Mouse (Mus musculus) limb, embryonic 14.5 days (tissue): ENCODE results near the gene Trim8. TPM values are rescaled to one million over a fixed set of nuclear protein-coding genes. Genes with fewer than 3 reads are reported as not detected.

ENCODE experiments used
- ATAC-seq: fragments of 200-750 bp; cut with Nextera tagmentation; 2 replicates; pipeline ENCODE4 v1.8.0; 2017; ENCODE audit warnings: low read depth, moderate number of reproducible peaks, moderate TSS enrichment; ENCODE audit not compliant: low FRiP score
- DNase-seq: peaks from one replicate; pipeline ENCODE4 v3.0.0-alpha.2; 2015; ENCODE audit warnings: low spot score
- H3K27ac ChIP-seq: fragments of 300-500 bp; sonication (generic); replicated peaks from 2 replicates; pipeline ENCODE4 v1.5.1; 2014; ENCODE audit warnings: low read depth, mild to moderate bottlenecking, low read length, moderate library complexity, mixed read lengths
- H3K27me3 ChIP-seq: fragments of 300-500 bp; sonication (generic); 2 replicates; pipeline ENCODE4 v1.6.1; 2014; ENCODE audit warnings: low read length, mixed read lengths; ENCODE audit not compliant: control insufficient read depth, insufficient read depth
- H3K36me3 ChIP-seq: fragments of 300-500 bp; sonication (generic); 2 replicates; pipeline ENCODE4 v1.6.1; 2014; ENCODE audit warnings: mild to moderate bottlenecking, low read length, moderate library complexity, mixed read lengths; ENCODE audit not compliant: control insufficient read depth, insufficient read depth
- H3K4me1 ChIP-seq: fragments of 300-500 bp; sonication (generic); 2 replicates; pipeline ENCODE4 v1.6.1; 2014; ENCODE audit warnings: antibody characterized with exemption, low read length, mixed read lengths; ENCODE audit not compliant: control insufficient read depth, insufficient read depth
- H3K4me2 ChIP-seq: fragments of 300-500 bp; sonication (generic); replicated peaks from 2 replicates; pipeline ENCODE4 v1.6.1; 2014; ENCODE audit warnings: low read depth, mild to moderate bottlenecking, low read length, moderate library complexity; ENCODE audit not compliant: severe bottlenecking
- H3K4me3 ChIP-seq: fragments of 300-500 bp; sonication (generic); replicated peaks from 2 replicates; pipeline ENCODE4 v1.5.1; 2014; ENCODE audit warnings: low read length
- H3K9ac ChIP-seq: fragments of 300-500 bp; sonication (generic); 2 replicates; pipeline ENCODE4 v1.6.1; 2014; ENCODE audit warnings: mild to moderate bottlenecking, low read depth, low read length, moderate library complexity; ENCODE audit not compliant: severe bottlenecking
- H3K9me3 ChIP-seq: fragments of 300-500 bp; sonication (generic); 2 replicates; pipeline ENCODE4 v1.6.1; 2016; ENCODE audit warnings: low read length; ENCODE audit not compliant: control insufficient read depth
- POLR2A ChIP-seq: fragments of 200-500 bp; IDR thresholded peaks from 2 replicates; pipeline ENCODE4 v1.8.0; 2012; ENCODE audit warnings: inconsistent platforms, mild to moderate bottlenecking, moderate library complexity, borderline replicate concordance; ENCODE audit not compliant: insufficient read depth, insufficient read length; ENCODE audit errors: extremely low read depth
- WGBS: fragments of 180-500 bp; shearing (Covaris S2); extraction: QIAGEN DNeasy Blood & Tissue Kit; methylation state at CpG from one replicate; pipeline ENCODE4 v1.1.7; 2014; 5-methylcytosine and 5-hydroxymethylcytosine counted together
- polyA plus RNA-seq, 2 experiments: library from polyadenylated mRNA; depleted of rRNA in 1 of 2; stranded (reverse) in 1 of 2; unstranded in 1 of 2; fragments of >200 nt; fragmentation: Nextera tagmentation in 1 of 2; extraction: Ambion mirVana in 1 of 2; gene quantifications; 2 replicates each; pipeline versions ENCODE4 v1.2.1 to v1.2.3; 2012 to 2014

Gene Trim8
- polyA plus RNA-seq, 2 experiments, result 21.5 to 22.7 TPM

DNA sequence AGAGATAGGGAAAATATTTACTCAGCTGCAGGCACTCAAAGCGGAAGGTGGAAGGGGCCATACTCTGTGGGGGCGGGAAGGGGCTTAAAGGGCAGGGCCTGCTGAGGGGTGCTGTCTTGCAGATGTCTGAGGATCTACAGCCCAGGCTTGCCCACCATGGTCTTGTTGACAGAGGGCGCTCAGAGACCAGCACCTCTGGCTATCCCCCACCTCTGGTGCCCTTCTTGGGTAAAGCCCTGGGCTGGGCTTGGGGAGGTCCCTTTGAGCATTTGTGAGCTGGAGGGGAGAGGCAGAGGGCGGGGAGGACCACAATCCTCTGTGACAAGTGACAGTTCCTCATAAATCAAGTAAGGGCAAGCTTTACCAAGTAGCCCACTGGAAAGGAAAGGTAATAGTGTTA is 31.6 kb downstream of the Trim8 start:
- Histone ChIP-seq H3K9ac (no peak overlapping the region), H3K27me3 (no peaks in the 10 kb centered on the region), H3K36me3 (peaks cover 16% of the 10 kb centered on the region), H3K4me2 (no peak overlapping the region), H3K27ac (no peak overlapping the region), H3K4me3 (no peak overlapping the region), H3K4me1 (peaks cover 51% of the 10 kb centered on the region), H3K9me3 (no peaks in the 10 kb centered on the region)
- WGBS, result 52% methylated on average over 4 of the region's 4 CpGs
- no peak for TF ChIP-seq POLR2A
- ATAC-seq, result no peak
- no peak for DNase-seq

DNA sequence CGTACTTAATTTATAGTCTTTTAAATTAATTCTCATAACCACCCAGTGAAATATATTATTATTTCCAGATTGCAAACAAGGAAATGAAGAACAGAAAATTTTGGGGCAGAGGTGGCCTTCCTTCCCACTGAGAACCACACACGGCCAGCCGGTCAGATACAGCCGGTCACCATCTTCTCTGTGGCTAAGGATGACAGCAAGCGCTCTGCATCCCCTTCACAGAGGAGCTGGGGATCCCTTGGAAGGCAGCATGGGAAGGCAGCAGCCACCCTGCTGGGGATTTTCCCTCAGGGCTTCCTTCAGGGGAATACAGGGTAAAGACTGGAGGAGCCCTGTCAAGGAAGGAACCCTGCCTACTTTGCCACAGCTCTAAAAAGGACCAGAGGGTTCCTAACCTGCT is 32.0 kb downstream of the Trim8 start:
- no peaks in the 10 kb centered on the region for H3K27me3 ChIP-seq
- no peak overlapping the region for H3K9ac ChIP-seq
- 55% methylated on average over 5 of the region's 5 CpGs for WGBS

DNA sequence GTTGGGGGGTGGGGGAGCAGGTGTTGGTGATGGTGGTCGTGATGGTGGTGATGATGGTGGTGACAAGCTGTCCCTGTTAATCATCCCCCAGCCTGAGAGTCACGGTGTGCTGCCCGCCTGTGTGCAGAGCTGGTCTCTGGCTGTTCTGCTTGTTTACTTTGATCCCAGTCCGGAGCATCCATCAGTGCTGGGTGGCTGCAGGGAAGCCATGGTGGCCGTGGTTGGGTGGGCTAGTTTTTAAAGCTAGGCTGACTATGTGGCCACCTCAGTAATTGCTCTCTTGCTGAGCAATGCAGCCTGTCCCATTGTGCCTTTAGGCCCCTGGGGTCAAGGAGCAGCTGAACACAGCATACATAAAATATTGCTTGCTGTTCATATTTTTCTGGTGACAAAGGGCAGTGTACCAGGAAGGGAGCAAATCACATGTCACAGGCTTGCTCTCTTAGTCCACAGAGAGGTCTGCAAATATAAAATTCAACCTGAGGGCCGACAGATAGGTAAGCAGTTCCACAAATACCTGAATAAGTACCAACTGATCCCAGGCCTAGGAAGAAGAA is 33.1 kb downstream of the Trim8 start:
- no peak for TF ChIP-seq POLR2A
- no peak for DNase-seq
- H3K27ac ChIP-seq, result no peak overlapping the region
- H3K4me3 ChIP-seq, result no peak overlapping the region
- H3K4me1 ChIP-seq, result peaks cover 36% of the 10 kb centered on the region
- no peak overlapping the region for H3K9ac ChIP-seq
- peaks cover 18% of the 10 kb centered on the region for H3K36me3 ChIP-seq
- 60% methylated on average over 6 of the region's 6 CpGs for WGBS
- ATAC-seq, result no peak
- no peaks in the 10 kb centered on the region for H3K27me3 ChIP-seq
- H3K9me3 ChIP-seq, result no peaks in the 10 kb centered on the region
- no peak overlapping the region for H3K4me2 ChIP-seq

More for the DNA sequence above, 32.0 kb downstream of the Trim8 start:
- TF ChIP-seq POLR2A, result no peak
- Histone ChIP-seq H3K9me3 (no peaks in the 10 kb centered on the region), H3K4me1 (peaks cover 47% of the 10 kb centered on the region), H3K4me2 (no peak overlapping the region), H3K36me3 (peaks cover 18% of the 10 kb centered on the region), H3K27ac (no peak overlapping the region), H3K4me3 (no peak overlapping the region)
- DNase-seq, result no peak
- no peak for ATAC-seq

DNA sequence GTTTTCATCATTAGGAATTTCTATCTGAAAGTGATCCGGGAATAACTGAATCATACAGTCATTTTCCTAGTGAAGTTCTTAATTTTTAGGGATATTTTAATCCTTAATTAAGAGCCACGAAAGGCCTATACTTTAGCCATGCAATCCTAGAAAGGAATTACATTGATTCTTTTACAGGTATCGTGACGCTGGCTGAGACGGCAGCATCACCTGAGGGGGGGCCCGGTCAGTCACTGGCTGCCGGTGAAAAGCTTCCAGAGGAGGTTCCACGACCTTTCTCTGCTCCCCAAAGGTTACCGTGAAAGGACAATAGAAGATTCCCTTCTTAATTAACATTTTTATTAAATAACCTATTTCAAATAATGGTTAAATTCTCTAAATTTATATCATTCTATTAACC is 35.9 kb downstream of the Trim8 start:
- H3K9me3 ChIP-seq, result no peaks in the 10 kb centered on the region
- no peak overlapping the region for H3K4me2 ChIP-seq
- ATAC-seq (no peak), DNase-seq (no peak)
- TF ChIP-seq POLR2A, result no peak
- peaks cover 42% of the 10 kb centered on the region for H3K36me3 ChIP-seq
- peaks cover 8% of the 10 kb centered on the region for H3K4me1 ChIP-seq
- no peak overlapping the region for H3K9ac ChIP-seq
- WGBS, result 92% methylated on average over 9 of the region's 9 CpGs
- H3K4me3 ChIP-seq, result no peak overlapping the region
- H3K27ac ChIP-seq, result no peak overlapping the region
- no peaks in the 10 kb centered on the region for H3K27me3 ChIP-seq

GRCm38 (mm10) chr19:46538213-46538612 is 36.7 kb downstream of the Trim8 start:
- TF ChIP-seq POLR2A, result no peak
- no peak overlapping the region for H3K4me3 ChIP-seq
- 0 out of 2 replicates have a peak, but pooled peaks cover under 1% of the 10 kb centered on the region for H3K4me1 ChIP-seq
- 88% methylated on average over 6 of the region's 6 CpGs for WGBS
- no peaks in the 10 kb centered on the region for H3K9me3 ChIP-seq
- peaks cover 50% of the 10 kb centered on the region for H3K36me3 ChIP-seq
- H3K27me3 ChIP-seq, result no peaks in the 10 kb centered on the region
- no peak overlapping the region for H3K9ac ChIP-seq
- no peak overlapping the region for H3K27ac ChIP-seq
- no peak for DNase-seq
- ATAC-seq, result no peak
- H3K4me2 ChIP-seq, result no peak overlapping the region

DNA sequence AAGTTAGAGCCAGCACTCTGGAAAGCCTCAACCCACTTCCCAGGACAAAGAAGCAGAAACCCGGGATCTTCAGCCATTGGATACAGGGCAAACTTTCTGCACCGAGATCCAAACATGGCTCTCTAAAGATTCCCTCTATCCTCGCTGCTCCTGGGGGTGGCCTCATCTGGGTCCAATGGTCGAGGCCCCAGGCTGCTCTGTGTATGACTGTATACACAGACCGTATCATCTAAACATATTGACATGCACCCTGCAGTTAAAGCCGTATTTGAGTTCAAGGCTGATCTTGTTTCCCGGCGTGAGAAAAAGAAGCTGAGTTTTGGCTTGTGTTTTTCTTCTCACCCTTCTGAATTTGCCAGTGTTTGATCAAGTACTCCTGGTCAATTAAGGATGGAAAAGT is 41.2 kb downstream of the Trim8 start:
- no peak for TF ChIP-seq POLR2A
- H3K4me3 ChIP-seq, result no peak overlapping the region
- ATAC-seq (no peak), DNase-seq (no peak)
- no peak overlapping the region for H3K27ac ChIP-seq
- H3K36me3 ChIP-seq, result peaks cover 47% of the 10 kb centered on the region
- H3K4me2 ChIP-seq, result no peak overlapping the region
- no peak overlapping the region for H3K9ac ChIP-seq
- 88% methylated on average over 8 of the region's 8 CpGs for WGBS
- H3K4me1 ChIP-seq, result no peaks in the 10 kb centered on the region
- no peaks in the 10 kb centered on the region for H3K9me3 ChIP-seq
- no peaks in the 10 kb centered on the region for H3K27me3 ChIP-seq
